Mouse (Mus musculus) CD4-positive, CD25-positive, alpha-beta regulatory T cell, adult 9 weeks (primary cell): ENCODE data around the gene Ncl. TPM values are rescaled to one million over a fixed set of nuclear protein-coding genes. Genes with fewer than 3 reads are reported as not detected.

ENCODE experiments used
- polyA plus RNA-seq: library from polyadenylated mRNA; unstranded; fragments of 100-300 nt; shearing (Covaris generic); gene quantifications from one replicate; pipeline ENCODE4 v1.2.1, GENCODE M21; 2017

The Ncl gene
- 462 TPM for polyA plus RNA-seq

GRCm38 (mm10) chr1:86358906-86359797 is at the start of gene Ncl:
Gene Ncl, minus strand, starts transcription at chr1:86359400.

DNA sequence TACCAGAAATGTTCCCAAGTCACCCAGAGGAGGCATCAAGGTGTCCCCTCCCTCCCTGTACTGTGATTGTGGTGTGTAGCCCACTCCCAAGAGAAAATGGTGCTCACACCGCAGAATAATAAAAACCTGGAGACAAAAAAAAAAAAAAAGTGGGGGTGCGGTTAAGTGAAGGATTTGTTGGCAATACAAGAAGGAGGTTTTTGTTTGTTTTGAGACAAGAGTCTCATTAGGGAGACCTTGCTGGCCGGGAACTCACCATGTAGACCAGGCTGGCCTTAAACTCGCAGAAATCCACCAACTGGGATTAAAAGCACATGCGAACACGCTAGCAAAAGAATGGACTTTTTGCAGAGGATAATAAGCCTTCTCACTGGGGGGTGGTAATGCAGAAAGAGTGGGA is 56.7 kb downstream of the Ncl start, which contains the start of gene B3gnt7:
Gene B3gnt7 (plus strand): TSS at position 301 of the 400 bp plus-strand sequence.

Other genes with a start within 250 kb of the Ncl start
- not detected for gene Htr2b, start 247.4 kb downstream of the Ncl start, polyA plus RNA-seq
- gene Gm21972, start 225.8 kb downstream of the Ncl start, polyA plus RNA-seq = not detected
- 11.4 TPM for gene Armc9, start 204.6 kb downstream of the Ncl start, polyA plus RNA-seq
- not detected for gene B3gnt7, start 56.6 kb downstream of the Ncl start, polyA plus RNA-seq
- gene Nmur1, start 66.8 kb upstream of the Ncl start, polyA plus RNA-seq = 0.45 TPM
- not detected for gene Tex44, start 66.9 kb upstream of the Ncl start, polyA plus RNA-seq
- gene Ptma, start 167.3 kb upstream of the Ncl start, polyA plus RNA-seq = 1,891 TPM
- 30.5 TPM for gene Pde6d, start 223.2 kb upstream of the Ncl start, polyA plus RNA-seq
- gene Cops7b, start 223.5 kb upstream of the Ncl start, polyA plus RNA-seq = 32.1 TPM